Mouse (Mus musculus): ENCODE data around the gene Rcc1. TPM values are rescaled to one million over a fixed set of nuclear protein-coding genes. Genes with fewer than 3 reads are reported as not detected.

The Rcc1 gene
- total RNA-seq (2014; rRNA removed) (18.7 and 23.4 TPM in 2 replicates), polyA plus RNA-seq (2015; fragmentation: Nextera tagmentation; extraction: Ambion mirVana) (21.7 and 21.9 TPM in 2 replicates)

DNA sequence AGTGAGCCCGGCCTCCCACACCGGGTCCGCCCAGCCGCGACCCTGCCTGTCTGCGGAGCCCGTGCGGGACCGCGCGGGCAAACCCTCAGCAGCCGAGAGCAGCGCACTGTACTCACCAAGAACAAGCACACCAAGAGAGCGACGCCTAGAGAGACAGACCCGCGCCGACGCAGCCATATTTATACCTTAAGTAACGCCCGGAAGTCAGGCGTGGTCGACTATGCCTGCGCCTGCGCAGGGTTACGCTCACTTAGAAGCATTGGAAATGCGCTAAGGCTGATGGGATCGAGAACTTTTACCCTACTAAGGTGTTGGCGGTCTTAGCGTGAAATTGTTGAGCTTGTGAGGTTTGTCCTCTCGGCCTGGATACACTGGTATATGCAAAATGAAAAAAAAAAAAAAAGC lies at the start of gene Rcc1:
Rcc1 (minus strand) TSS at position 125 of the 405 bp plus-strand sequence.
- peak; percentile 83 for ATAC-seq (ENCODE audit: low FRiP score)
- H3K36me3 ChIP-seq (ENCODE audit: insufficient read depth, low read length), result peaks cover 12% of the 10 kb centered on the region; the same call in 1 of the 2 replicates
- H3K27ac ChIP-seq (ENCODE audit: low read depth, low read length), result peak within 1 kb of the TSS; percentile 82
- no peaks in the 10 kb centered on the region for H3K9me3 ChIP-seq (ENCODE audit: low read length)
- peak; percentile 44; the same call in 1 of the 2 replicates for TF ChIP-seq CTCF (IDR thresholded peaks at IDR 0.05)
- H3K4me3 ChIP-seq (ENCODE audit: low read depth, low read length), result peak within 1 kb of the TSS; percentile 62
- no peaks in the 10 kb centered on the region for H3K4me1 ChIP-seq (ENCODE audit: insufficient read depth, low read length)
- H3K9ac ChIP-seq (replicated peaks; ENCODE audit: low read length, poor library complexity, severe bottlenecking), result peak within 1 kb of the TSS; percentile 58
- H3K27me3 ChIP-seq (ENCODE audit: insufficient read depth, low read length), result no peaks in the 10 kb centered on the region
- under 1% methylated on average over 31 of the region's 31 CpGs for whole genome bisulfite sequencing
- peak within 1 kb of the TSS; percentile 77 for H3K4me2 ChIP-seq (ENCODE audit: low read depth, low read length, poor library complexity, severe bottlenecking)
- DNase-seq (ENCODE audit: low spot score), result peak; percentile 94

DNA sequence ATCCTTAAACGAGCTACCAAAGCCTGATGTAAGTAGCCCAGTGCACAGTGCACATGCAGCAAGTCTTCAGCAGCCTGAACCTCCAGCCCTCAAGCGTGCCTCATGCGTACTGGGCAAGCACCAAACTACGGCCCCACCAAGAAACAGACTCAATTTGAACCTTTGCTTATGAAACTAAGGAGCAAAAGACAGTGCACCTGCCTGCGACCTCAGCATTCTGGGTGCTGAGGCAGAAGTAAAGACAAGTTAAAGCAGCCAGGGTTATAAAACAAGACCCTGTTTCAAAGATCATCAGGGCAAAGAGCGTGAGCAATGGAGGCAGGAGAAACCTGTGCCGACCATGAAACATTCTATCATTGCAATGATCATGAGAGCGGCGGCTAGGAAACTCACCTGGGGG lies 47.6 kb upstream of the Rcc1 start:
- Histone ChIP-seq H3K27ac (ENCODE audit: low read depth, low read length) (no peak overlapping the region), H3K4me1 (ENCODE audit: insufficient read depth, low read length) (no peaks in the 10 kb centered on the region), H3K9me3 (ENCODE audit: low read length) (no peaks in the 10 kb centered on the region), H3K36me3 (ENCODE audit: insufficient read depth, low read length) (no peaks in the 10 kb centered on the region), H3K4me3 (ENCODE audit: low read depth, low read length) (no peak overlapping the region), H3K9ac (replicated peaks; ENCODE audit: low read length, poor library complexity, severe bottlenecking) (no peak overlapping the region), H3K27me3 (ENCODE audit: insufficient read depth, low read length) (no peaks in the 10 kb centered on the region), H3K4me2 (ENCODE audit: low read depth, low read length, poor library complexity, severe bottlenecking) (no peak overlapping the region)
- ATAC-seq (ENCODE audit: low FRiP score) (no peak), DNase-seq (ENCODE audit: low spot score) (no peak)
- TF ChIP-seq CTCF (IDR thresholded peaks at IDR 0.05), result no peak
- 94% methylated on average over 9 of the region's 9 CpGs for WGBS

DNA sequence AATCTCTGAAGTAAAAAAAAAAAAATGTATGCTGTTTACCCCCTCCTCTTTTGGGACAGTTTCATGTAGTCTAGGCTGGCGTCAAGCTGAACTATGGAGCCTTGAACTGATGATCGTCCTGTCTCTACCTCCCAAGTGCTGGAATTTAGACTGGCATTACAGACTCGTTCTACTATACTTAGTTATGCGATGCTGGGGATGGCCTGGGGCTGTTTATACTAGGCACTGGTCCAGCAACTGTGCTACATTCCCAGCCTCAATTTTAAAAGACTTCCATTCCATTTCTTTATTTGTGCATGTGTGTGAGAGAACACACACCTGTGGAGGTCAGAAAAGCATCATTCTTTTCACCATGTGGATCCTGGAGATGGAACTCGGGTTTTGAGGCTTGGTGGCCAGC lies 45.5 kb upstream of the Rcc1 start:
- H3K36me3 ChIP-seq (ENCODE audit: insufficient read depth, low read length), result no peaks in the 10 kb centered on the region
- no peaks in the 10 kb centered on the region for H3K4me1 ChIP-seq (ENCODE audit: insufficient read depth, low read length)
- no peak for TF ChIP-seq CTCF (IDR thresholded peaks at IDR 0.05)
- DNase-seq (ENCODE audit: low spot score) (no peak), ATAC-seq (ENCODE audit: low FRiP score) (no peak)
- no peak overlapping the region for H3K27ac ChIP-seq (ENCODE audit: low read depth, low read length)
- no peaks in the 10 kb centered on the region for H3K9me3 ChIP-seq (ENCODE audit: low read length)
- H3K9ac ChIP-seq (replicated peaks; ENCODE audit: low read length, poor library complexity, severe bottlenecking), result no peak overlapping the region
- no peaks in the 10 kb centered on the region for H3K27me3 ChIP-seq (ENCODE audit: insufficient read depth, low read length)
- H3K4me2 ChIP-seq (ENCODE audit: low read depth, low read length, poor library complexity, severe bottlenecking), result no peak overlapping the region
- H3K4me3 ChIP-seq (ENCODE audit: low read depth, low read length), result no peak overlapping the region
- WGBS, result 69% methylated on average over 5 of the region's 5 CpGs

- Histone ChIP-seq H3K4me1 (ENCODE audit: insufficient read depth, low read length) (no peaks in the 10 kb centered on the region), H3K36me3 (ENCODE audit: insufficient read depth, low read length) (no peaks in the 10 kb centered on the region), H3K27me3 (ENCODE audit: insufficient read depth, low read length) (no peaks in the 10 kb centered on the region), H3K9me3 (ENCODE audit: low read length) (no peaks in the 10 kb centered on the region), H3K4me2 (ENCODE audit: low read depth, low read length, poor library complexity, severe bottlenecking) (peak overlapping the region; percentile 37), H3K9ac (replicated peaks; ENCODE audit: low read length, poor library complexity, severe bottlenecking) (peak overlapping the region; percentile 19; the same call in 1 of the 2 replicates), H3K27ac (ENCODE audit: low read depth, low read length) (no peak overlapping the region), H3K4me3 (ENCODE audit: low read depth, low read length) (peak overlapping the region; percentile 10; the same call in 1 of the 2 replicates)
- ATAC-seq (ENCODE audit: low FRiP score), result no peak
- TF ChIP-seq CTCF (IDR thresholded peaks at IDR 0.05), result no peak
- WGBS, result 30% methylated on average over 11 of the region's 11 CpGs
- DNase-seq (ENCODE audit: low spot score), result peak; percentile 63
These were observed 44.8 kb upstream of the Rcc1 start for GRCm38 (mm10) chr4:132398045-132398774.

GRCm38 (mm10) chr4:132397120-132397519 lies 43.7 kb upstream of the Rcc1 start:
- WGBS, result 93% methylated on average over 3 of the region's 3 CpGs
- TF ChIP-seq CTCF (IDR thresholded peaks at IDR 0.05), result no peak
- no peak overlapping the region for H3K27ac ChIP-seq (ENCODE audit: low read depth, low read length)
- no peaks in the 10 kb centered on the region for H3K27me3 ChIP-seq (ENCODE audit: insufficient read depth, low read length)
- H3K4me1 ChIP-seq (ENCODE audit: insufficient read depth, low read length), result no peaks in the 10 kb centered on the region
- DNase-seq (ENCODE audit: low spot score), result no peak
- H3K4me2 ChIP-seq (ENCODE audit: low read depth, low read length, poor library complexity, severe bottlenecking), result no peak overlapping the region
- no peaks in the 10 kb centered on the region for H3K36me3 ChIP-seq (ENCODE audit: insufficient read depth, low read length)
- H3K4me3 ChIP-seq (ENCODE audit: low read depth, low read length), result no peak overlapping the region
- ATAC-seq (ENCODE audit: low FRiP score), result no peak
- no peaks in the 10 kb centered on the region for H3K9me3 ChIP-seq (ENCODE audit: low read length)
- no peak overlapping the region for H3K9ac ChIP-seq (replicated peaks; ENCODE audit: low read length, poor library complexity, severe bottlenecking)

DNA sequence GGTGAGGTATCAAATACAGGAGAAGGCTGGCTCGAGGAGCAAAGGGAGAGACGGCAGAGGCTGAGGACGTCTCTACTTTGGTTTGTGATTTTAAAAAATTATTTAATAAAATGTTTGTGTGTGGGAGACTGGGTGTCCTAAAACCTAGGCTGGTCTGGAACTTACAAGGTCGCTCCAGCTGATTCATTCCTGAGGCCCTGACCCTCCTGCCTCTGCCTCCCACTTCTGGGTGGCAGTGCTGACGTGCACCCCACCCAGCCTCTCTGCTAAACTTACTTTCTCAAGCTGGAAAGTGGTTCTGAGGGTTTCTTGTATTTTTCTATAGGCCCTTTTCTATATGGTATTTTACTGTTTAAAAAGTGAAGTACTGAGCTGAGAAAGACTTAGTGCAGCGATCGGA lies 42.8 kb upstream of the Rcc1 start:
- Histone ChIP-seq H3K4me2 (ENCODE audit: low read depth, low read length, poor library complexity, severe bottlenecking) (no peak overlapping the region), H3K27me3 (ENCODE audit: insufficient read depth, low read length) (no peaks in the 10 kb centered on the region), H3K36me3 (ENCODE audit: insufficient read depth, low read length) (no peaks in the 10 kb centered on the region), H3K4me1 (ENCODE audit: insufficient read depth, low read length) (no peaks in the 10 kb centered on the region), H3K9ac (replicated peaks; ENCODE audit: low read length, poor library complexity, severe bottlenecking) (no peak overlapping the region), H3K27ac (ENCODE audit: low read depth, low read length) (no peak overlapping the region), H3K9me3 (ENCODE audit: low read length) (no peaks in the 10 kb centered on the region), H3K4me3 (ENCODE audit: low read depth, low read length) (no peak overlapping the region)
- TF ChIP-seq CTCF (IDR thresholded peaks at IDR 0.05), result no peak
- DNase-seq (ENCODE audit: low spot score) (no peak), ATAC-seq (ENCODE audit: low FRiP score) (no peak)
- 96% methylated on average over 7 of the region's 7 CpGs for WGBS

All from midbrain, postnatal 0 days (tissue).